Mouse (Mus musculus) midbrain, embryonic 12.5 days (tissue): ENCODE results near the gene Myadml2. TPM values are rescaled to one million over a fixed set of nuclear protein-coding genes. Genes with fewer than 3 reads are reported as not detected.

Experiments used
- ATAC-seq: fragments of 200-750 bp; cut with Nextera tagmentation; 2 replicates; pipeline ENCODE4 v1.8.0; 2017; ENCODE audit warnings: low read depth, moderate TSS enrichment, moderate library complexity; ENCODE audit not compliant: low FRiP score
- H3K27ac ChIP-seq: fragments of 300-500 bp; sonication (generic); replicated peaks from 2 replicates; pipeline ENCODE4 v1.5.1; 2016; ENCODE audit warnings: mild to moderate bottlenecking
- H3K27me3 ChIP-seq: fragments of 300-500 bp; sonication (generic); 2 replicates; pipeline ENCODE4 v1.6.1; 2016; ENCODE audit warnings: mild to moderate bottlenecking
- H3K36me3 ChIP-seq: fragments of 300-500 bp; sonication (generic); 2 replicates; pipeline ENCODE4 v1.6.1; 2016
- H3K4me1 ChIP-seq: fragments of 300-500 bp; sonication (generic); 2 replicates; pipeline ENCODE4 v1.6.1; 2016
- H3K4me2 ChIP-seq: fragments of 300-500 bp; sonication (generic); replicated peaks from 2 replicates; pipeline ENCODE4 v1.6.1; 2016; ENCODE audit warnings: mild to moderate bottlenecking, moderate library complexity
- H3K4me3 ChIP-seq: fragments of 300-500 bp; sonication (generic); 2 replicates; pipeline ENCODE4 v1.5.1; 2016; ENCODE audit warnings: mild to moderate bottlenecking
- H3K9ac ChIP-seq: fragments of 300-500 bp; sonication (generic); replicated peaks from 2 replicates; pipeline ENCODE4 v1.6.1; 2016; ENCODE audit warnings: mild to moderate bottlenecking, moderate library complexity
- H3K9me3 ChIP-seq: fragments of 300-500 bp; sonication (generic); 2 replicates; pipeline ENCODE4 v1.6.1; 2016; ENCODE audit warnings: mild to moderate bottlenecking
- WGBS: fragments of 180-500 bp; shearing (Covaris S2); methylation state at CpG from one replicate; pipeline ENCODE4 v1.1.7; 2016; 5-methylcytosine and 5-hydroxymethylcytosine counted together
- polyA plus RNA-seq: library from polyadenylated mRNA; unstranded; fragments of >200 nt; fragmentation: Nextera tagmentation; extraction: Ambion mirVana; gene quantifications from 2 replicates; pipeline ENCODE4 v1.2.1, GENCODE M21; 2016

The Myadml2 gene
- polyA plus RNA-seq = 0.99 TPM in 1 of 2 replicates, not detected in the other

GRCm38 (mm10) chr11:120648001-120648476 is at the start of gene Myadml2:
Gene Myadml2 (minus strand): TSS chr11:120648158.
- Histone ChIP-seq H3K4me3 (peak within 1 kb of the TSS; percentile 19), H3K4me2 (peak within 1 kb of the TSS; percentile 44), H3K4me1 (peaks cover 13% of the 10 kb centered on the region), H3K27ac (no peak within 1 kb of the TSS), H3K36me3 (no peaks in the 10 kb centered on the region), H3K9ac (0 out of 2 replicates have a peak within 1 kb of the TSS, but pooled peaks have one; percentile 24), H3K9me3 (no peaks in the 10 kb centered on the region), H3K27me3 (peaks cover 29% of the 10 kb centered on the region)
- WGBS = 7% methylated on average over 13 of the region's 13 CpGs
- no peak for ATAC-seq

- H3K4me3 ChIP-seq = no peak overlapping the region
- peaks cover 15% of the 10 kb centered on the region for H3K4me1 ChIP-seq
- no peak for ATAC-seq
- no peak overlapping the region for H3K27ac ChIP-seq
- H3K36me3 ChIP-seq = peaks cover 58% of the 10 kb centered on the region
- WGBS = 78% methylated on average over 10 of the region's 10 CpGs
- H3K9ac ChIP-seq = no peak overlapping the region
- H3K27me3 ChIP-seq = no peaks in the 10 kb centered on the region
- H3K9me3 ChIP-seq = no peaks in the 10 kb centered on the region
- H3K4me2 ChIP-seq = no peak overlapping the region
Measured at GRCm38 (mm10) chr11:120697741-120698140, 49.8 kb upstream of the Myadml2 start.

GRCm38 (mm10) chr11:120696568-120696967 is 48.6 kb upstream of the Myadml2 start:
- no peaks in the 10 kb centered on the region for H3K9me3 ChIP-seq
- 90% methylated on average over 6 of the region's 6 CpGs for WGBS
- no peak overlapping the region for H3K27ac ChIP-seq
- no peak for ATAC-seq
- peaks cover 15% of the 10 kb centered on the region for H3K4me1 ChIP-seq
- no peak overlapping the region for H3K4me3 ChIP-seq
- peaks cover 57% of the 10 kb centered on the region for H3K36me3 ChIP-seq
- H3K27me3 ChIP-seq = no peaks in the 10 kb centered on the region
- no peak overlapping the region for H3K9ac ChIP-seq
- no peak overlapping the region for H3K4me2 ChIP-seq

GRCm38 (mm10) chr11:120695641-120696040 is 47.7 kb upstream of the Myadml2 start:
- Histone ChIP-seq H3K27me3 (no peaks in the 10 kb centered on the region), H3K36me3 (peaks cover 55% of the 10 kb centered on the region), H3K9ac (no peak overlapping the region), H3K27ac (peak overlapping the region; percentile 65), H3K4me2 (no peak overlapping the region), H3K4me3 (no peak overlapping the region), H3K9me3 (no peaks in the 10 kb centered on the region), H3K4me1 (peaks cover 15% of the 10 kb centered on the region)
- ATAC-seq = peak; percentile 49; the same call in 1 of the 2 replicates
- WGBS = 47% methylated on average over 12 of the region's 12 CpGs

- WGBS = 39% methylated on average over 4 of the region's 4 CpGs
- Histone ChIP-seq H3K9ac (peak overlapping the region; percentile 39; the same call in 1 of the 2 replicates), H3K4me1 (peaks cover 15% of the 10 kb centered on the region), H3K36me3 (peaks cover 60% of the 10 kb centered on the region), H3K4me2 (0 out of 2 replicates have a peak overlapping the region, but pooled peaks have one; percentile 13), H3K27me3 (no peaks in the 10 kb centered on the region), H3K27ac (peak overlapping the region; percentile 65), H3K9me3 (no peaks in the 10 kb centered on the region), H3K4me3 (no peak overlapping the region)
- peak; percentile 60; the same call in 1 of the 2 replicates for ATAC-seq
Measured at GRCm38 (mm10) chr11:120695184-120695583, 47.2 kb upstream of the Myadml2 start.

- Histone ChIP-seq H3K4me1 (peaks cover 15% of the 10 kb centered on the region), H3K27me3 (no peaks in the 10 kb centered on the region), H3K4me3 (no peak overlapping the region), H3K9ac (no peak overlapping the region), H3K9me3 (no peaks in the 10 kb centered on the region), H3K27ac (no peak overlapping the region), H3K36me3 (peaks cover 59% of the 10 kb centered on the region), H3K4me2 (no peak overlapping the region)
- 60% methylated on average over 3 of the region's 3 CpGs for WGBS
- no peak for ATAC-seq
Measured at GRCm38 (mm10) chr11:120693461-120693860, 45.5 kb upstream of the Myadml2 start.

- H3K9ac ChIP-seq = no peak overlapping the region
- H3K27me3 ChIP-seq = no peaks in the 10 kb centered on the region
- H3K27ac ChIP-seq = no peak overlapping the region
- peaks cover 15% of the 10 kb centered on the region for H3K4me1 ChIP-seq
- no peak overlapping the region for H3K4me3 ChIP-seq
- H3K4me2 ChIP-seq = no peak overlapping the region
- WGBS = 88% methylated on average over 4 of the region's 4 CpGs
- peaks cover 68% of the 10 kb centered on the region for H3K36me3 ChIP-seq
- no peaks in the 10 kb centered on the region for H3K9me3 ChIP-seq
- no peak for ATAC-seq
Measured at GRCm38 (mm10) chr11:120692471-120693011, 44.6 kb upstream of the Myadml2 start.

- Histone ChIP-seq H3K9me3 (no peaks in the 10 kb centered on the region), H3K9ac (no peak overlapping the region), H3K36me3 (peaks cover 76% of the 10 kb centered on the region), H3K4me3 (no peak overlapping the region), H3K4me2 (no peak overlapping the region), H3K27me3 (no peaks in the 10 kb centered on the region), H3K4me1 (no peaks in the 10 kb centered on the region), H3K27ac (no peak overlapping the region)
- 88% methylated on average over 3 of the region's 3 CpGs for WGBS
- no peak for ATAC-seq
Measured at GRCm38 (mm10) chr11:120689365-120689764, 41.4 kb upstream of the Myadml2 start.

- Histone ChIP-seq H3K9ac (no peak overlapping the region), H3K9me3 (no peaks in the 10 kb centered on the region), H3K27me3 (no peaks in the 10 kb centered on the region), H3K4me2 (no peak overlapping the region), H3K4me3 (no peak overlapping the region), H3K27ac (no peak overlapping the region), H3K4me1 (no peaks in the 10 kb centered on the region), H3K36me3 (peaks cover 69% of the 10 kb centered on the region)
- 81% methylated on average over 20 of the region's 20 CpGs for WGBS
- ATAC-seq = no peak
Measured at GRCm38 (mm10) chr11:120686650-120687272, 38.8 kb upstream of the Myadml2 start.

- H3K27ac ChIP-seq = no peak overlapping the region
- peaks cover 69% of the 10 kb centered on the region for H3K36me3 ChIP-seq
- no peak overlapping the region for H3K4me3 ChIP-seq
- H3K9me3 ChIP-seq = no peaks in the 10 kb centered on the region
- 89% methylated on average over 2 of the region's 2 CpGs for WGBS
- H3K9ac ChIP-seq = no peak overlapping the region
- H3K27me3 ChIP-seq = no peaks in the 10 kb centered on the region
- no peaks in the 10 kb centered on the region for H3K4me1 ChIP-seq
- no peak for ATAC-seq
- no peak overlapping the region for H3K4me2 ChIP-seq
Measured at GRCm38 (mm10) chr11:120684660-120685059, 36.7 kb upstream of the Myadml2 start.

GRCm38 (mm10) chr11:120684086-120684485 is 36.1 kb upstream of the Myadml2 start:
- no peak for ATAC-seq
- Histone ChIP-seq H3K4me1 (no peaks in the 10 kb centered on the region), H3K27ac (no peak overlapping the region), H3K4me2 (no peak overlapping the region), H3K36me3 (peaks cover 69% of the 10 kb centered on the region), H3K27me3 (no peaks in the 10 kb centered on the region), H3K4me3 (no peak overlapping the region), H3K9ac (no peak overlapping the region), H3K9me3 (no peaks in the 10 kb centered on the region)
- 73% methylated on average over 2 of the region's 2 CpGs for WGBS

GRCm38 (mm10) chr11:120683536-120683935 is 35.6 kb upstream of the Myadml2 start:
- Histone ChIP-seq H3K4me3 (no peak overlapping the region), H3K4me2 (no peak overlapping the region), H3K4me1 (no peaks in the 10 kb centered on the region), H3K27ac (no peak overlapping the region), H3K9me3 (no peaks in the 10 kb centered on the region), H3K36me3 (peaks cover 69% of the 10 kb centered on the region), H3K27me3 (no peaks in the 10 kb centered on the region), H3K9ac (no peak overlapping the region)
- WGBS = 94% methylated on average over 3 of the region's 3 CpGs
- ATAC-seq = no peak
